Mouse (Mus musculus) forebrain, postnatal 0 days (tissue): Measurements from ENCODE around the gene Atg9a. TPM values are rescaled to one million over a fixed set of nuclear protein-coding genes. Genes with fewer than 3 reads are reported as not detected.

Experiments used
- ATAC-seq: fragments of 200-750 bp; cut with Nextera tagmentation; 2 replicates; pipeline ENCODE4 v1.8.0; 2017; ENCODE audit warnings: mild to moderate bottlenecking, moderate library complexity
- DNase-seq: peaks from one replicate; pipeline ENCODE4 v3.0.0-alpha.2; 2015
- H3K27ac ChIP-seq: fragments of 300-500 bp; sonication (generic); 2 replicates; pipeline ENCODE4 v1.5.1; 2014; ENCODE audit warnings: low read depth, mild to moderate bottlenecking, antibody characterized with exemption, low read length, moderate library complexity, mixed read lengths
- H3K27me3 ChIP-seq: fragments of 300-500 bp; sonication (generic); 2 replicates; pipeline ENCODE4 v1.6.1; 2014; ENCODE audit warnings: mild to moderate bottlenecking, low read length, mixed read lengths; ENCODE audit not compliant: insufficient read depth
- H3K36me3 ChIP-seq: fragments of 300-500 bp; sonication (generic); 2 replicates; pipeline ENCODE4 v1.6.1; 2014; ENCODE audit warnings: mild to moderate bottlenecking, moderate library complexity; ENCODE audit not compliant: insufficient read depth
- H3K4me1 ChIP-seq: fragments of 300-500 bp; sonication (generic); 2 replicates; pipeline ENCODE4 v1.6.1; 2014; ENCODE audit warnings: antibody characterized with exemption; ENCODE audit not compliant: insufficient read depth
- H3K4me2 ChIP-seq: fragments of 300-500 bp; sonication (generic); 2 replicates; pipeline ENCODE4 v1.6.1; 2014; ENCODE audit warnings: low read depth, mild to moderate bottlenecking, moderate library complexity
- H3K4me3 ChIP-seq: fragments of 300-500 bp; sonication (generic); 2 replicates; pipeline ENCODE4 v1.5.1; 2014; ENCODE audit warnings: low read depth, low read length, mixed read lengths
- H3K9ac ChIP-seq: fragments of 300-500 bp; sonication (generic); 2 replicates; pipeline ENCODE4 v1.6.1; 2014; ENCODE audit warnings: mild to moderate bottlenecking
- H3K9me3 ChIP-seq: fragments of 300-500 bp; sonication (generic); 2 replicates; pipeline ENCODE4 v1.6.1; 2016; ENCODE audit warnings: low read length
- CTCF ChIP-seq: sonication (generic); IDR thresholded peaks from 2 replicates; pipeline ENCODE4 v1.5.1; 2016; ENCODE audit warnings: antibody characterized with exemption, control low read depth, low read depth
- WGBS: fragments of 180-500 bp; shearing (Covaris S2); extraction: QIAGEN DNeasy Blood & Tissue Kit; methylation state at CpG from one replicate; pipeline ENCODE4 v1.1.7; 2014; 5-methylcytosine and 5-hydroxymethylcytosine counted together
- polyA plus RNA-seq: library from polyadenylated mRNA; unstranded; fragments of >200 nt; fragmentation: Nextera tagmentation; extraction: Ambion mirVana; gene quantifications from 2 replicates; pipeline ENCODE4 v1.2.1, GENCODE M21; 2015
- total RNA-seq: library from RNA; depleted of rRNA; stranded (reverse); fragments of >200 nt; gene quantifications from 2 replicates; pipeline ENCODE4 v1.2.3, GENCODE M21; 2014

The Atg9a gene
- total and polyA plus RNA-seq, 2 experiments from 2014 or later, result 57.9 to 76.1 TPM

DNA sequence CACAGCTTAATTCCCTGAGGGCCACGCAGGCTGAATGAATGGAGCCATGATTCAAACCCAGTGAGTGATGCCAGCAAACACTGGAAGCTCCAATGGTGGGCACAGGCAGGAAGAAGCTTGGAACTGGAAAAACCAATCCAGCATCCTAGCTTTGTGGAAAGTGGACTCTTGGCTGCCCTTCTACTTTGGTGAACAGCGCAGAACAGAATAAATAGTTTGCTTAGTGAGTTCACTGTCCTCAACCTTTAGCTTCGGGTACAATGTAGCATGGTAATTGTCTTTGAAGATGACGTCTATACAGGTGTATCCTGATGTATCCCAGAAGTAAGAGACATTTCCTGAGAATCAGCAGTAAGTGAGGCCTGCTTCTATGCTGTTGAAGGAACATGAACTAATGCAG, 43.3 kb downstream of the Atg9a start:
- no peaks in the 10 kb centered on the region for H3K9me3 ChIP-seq
- H3K27ac ChIP-seq, result no peak overlapping the region
- no peak for TF ChIP-seq CTCF
- WGBS, result 88% methylated on average over 4 of the region's 4 CpGs
- no peaks in the 10 kb centered on the region for H3K27me3 ChIP-seq
- peaks cover 37% of the 10 kb centered on the region for H3K36me3 ChIP-seq
- no peak overlapping the region for H3K4me2 ChIP-seq
- DNase-seq (no peak), ATAC-seq (no peak)
- H3K4me3 ChIP-seq, result no peak overlapping the region
- no peak overlapping the region for H3K9ac ChIP-seq
- peaks cover 3% of the 10 kb centered on the region for H3K4me1 ChIP-seq

DNA sequence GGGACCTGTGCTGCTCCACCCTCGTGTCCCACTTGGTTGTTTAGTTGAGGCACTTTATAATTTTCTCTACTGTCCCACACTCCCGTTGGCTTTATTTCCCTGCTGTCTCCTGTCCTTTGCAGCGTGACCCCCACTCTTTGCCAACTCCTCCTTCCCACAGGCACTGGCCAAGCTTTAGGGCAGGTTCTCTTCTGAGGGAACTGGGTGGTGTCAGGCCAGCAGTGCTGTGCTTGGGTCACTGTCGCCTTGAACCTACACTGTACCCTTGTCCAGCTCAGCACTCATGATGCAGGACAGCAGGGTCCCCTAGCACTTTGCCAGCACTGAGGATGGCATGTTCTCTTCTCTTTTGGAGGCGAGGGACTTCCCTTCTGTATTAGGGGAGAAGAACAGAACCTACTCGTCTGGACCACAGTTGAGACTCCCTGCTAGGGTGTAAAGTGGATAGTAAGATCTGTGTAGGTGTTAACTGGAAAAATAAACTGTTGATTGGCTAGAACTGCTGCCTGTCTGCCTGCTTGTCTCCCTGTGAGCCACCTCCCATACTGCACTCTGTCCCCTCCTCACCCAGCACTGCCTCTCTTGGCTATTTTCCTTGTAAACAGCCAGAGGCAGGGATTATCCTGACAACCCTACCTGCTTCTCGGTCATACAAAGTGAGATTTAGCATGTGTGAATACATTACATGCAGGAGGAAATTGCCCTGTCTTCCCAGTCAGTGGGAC, 44.4 kb downstream of the Atg9a start:
- H3K36me3 ChIP-seq, result peaks cover 37% of the 10 kb centered on the region
- no peak overlapping the region for H3K4me2 ChIP-seq
- ATAC-seq, result no peak
- H3K27me3 ChIP-seq, result no peaks in the 10 kb centered on the region
- DNase-seq, result no peak
- no peak for TF ChIP-seq CTCF
- H3K4me1 ChIP-seq, result peaks cover 6% of the 10 kb centered on the region
- H3K4me3 ChIP-seq, result no peak overlapping the region
- WGBS, result 87% methylated on average over 7 of the region's 7 CpGs
- no peak overlapping the region for H3K27ac ChIP-seq
- no peak overlapping the region for H3K9ac ChIP-seq
- no peaks in the 10 kb centered on the region for H3K9me3 ChIP-seq

DNA sequence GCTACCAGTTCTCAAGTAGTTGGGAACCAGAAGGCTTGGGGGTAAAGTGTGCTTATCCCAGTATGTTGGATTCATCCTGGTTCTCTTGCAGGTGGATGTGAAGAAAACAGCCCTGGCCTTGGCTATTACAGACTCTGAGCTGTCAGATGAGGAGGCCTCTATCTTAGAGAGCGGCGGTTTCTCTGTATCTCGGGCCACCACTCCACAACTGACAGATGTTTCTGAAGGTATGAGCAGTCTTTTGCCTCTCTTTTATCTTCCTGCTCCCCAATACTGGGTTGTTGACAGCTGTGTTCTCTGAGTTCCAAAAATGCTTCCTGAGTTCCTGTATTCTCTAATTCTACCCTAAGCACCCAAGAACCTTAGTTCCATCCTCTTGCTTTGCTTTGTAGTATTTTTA, 46.4 kb downstream of the Atg9a start:
- DNase-seq (no peak), ATAC-seq (no peak)
- Histone ChIP-seq H3K27ac (no peak overlapping the region), H3K36me3 (peaks cover 37% of the 10 kb centered on the region), H3K9ac (no peak overlapping the region), H3K4me2 (no peak overlapping the region), H3K4me1 (peaks cover 12% of the 10 kb centered on the region), H3K9me3 (no peaks in the 10 kb centered on the region), H3K27me3 (no peaks in the 10 kb centered on the region), H3K4me3 (no peak overlapping the region)
- WGBS, result 98% methylated on average over 3 of the region's 3 CpGs
- TF ChIP-seq CTCF, result no peak

DNA sequence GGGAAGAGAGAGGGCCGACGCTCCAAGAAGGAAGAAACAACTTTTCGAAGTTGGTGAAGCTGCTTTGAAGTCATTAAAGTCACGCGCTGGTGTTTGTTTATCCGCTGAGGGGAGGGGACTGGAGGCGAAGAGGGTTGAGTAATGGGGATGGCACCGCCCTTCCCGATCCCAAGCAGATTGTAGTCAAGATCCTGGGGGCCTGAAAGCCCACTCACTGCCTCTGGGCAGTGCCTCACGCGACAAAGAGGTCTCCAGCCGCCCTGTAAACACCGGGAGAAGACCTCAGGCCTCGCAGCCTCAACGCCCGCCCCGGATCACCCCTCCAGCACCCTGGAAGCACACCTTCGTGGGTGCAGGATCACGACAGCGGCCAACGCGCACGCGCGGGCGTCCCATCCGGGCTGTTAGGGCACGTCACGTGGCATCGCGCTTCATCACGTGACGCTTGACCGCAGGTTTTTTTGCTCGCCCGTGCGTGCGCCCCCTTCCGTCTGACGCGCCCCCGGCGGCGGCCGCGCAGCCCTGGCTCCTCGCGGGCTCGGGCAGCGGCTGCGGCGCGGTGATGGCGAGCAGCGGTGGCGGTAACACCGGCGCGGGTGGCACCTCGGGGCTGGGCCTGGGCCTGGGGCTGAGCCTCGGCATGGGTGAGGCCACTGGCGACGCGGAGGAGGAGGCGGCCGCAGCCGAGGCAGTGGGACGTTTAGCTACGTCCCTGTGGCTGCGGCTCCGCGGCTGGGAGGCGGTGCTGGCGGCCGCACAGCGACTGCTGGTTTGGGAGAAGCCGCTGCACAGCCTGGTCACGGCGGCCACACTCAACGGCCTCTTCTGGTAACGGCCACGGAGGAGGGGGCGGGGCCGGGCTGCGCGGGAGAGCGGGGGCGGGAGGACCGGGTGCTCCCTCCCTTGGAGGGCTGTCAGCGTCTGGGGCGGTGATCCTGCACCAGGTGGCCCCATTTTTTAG, 49.4 kb downstream of the Atg9a start, which contains the start of the genes Cnppd1 and Retreg2:
TSS of gene Cnppd1 (minus strand) at position 411 of the 961 bp plus-strand sequence.
TSS of gene Retreg2 (plus strand) at position 478 of the 961 bp plus-strand sequence.
- Histone ChIP-seq H3K4me2 (peak within 1 kb of the TSS; percentile 92), H3K4me3 (peak within 1 kb of the TSS; percentile 96), H3K27me3 (no peaks in the 10 kb centered on the region), H3K4me1 (peaks cover 12% of the 10 kb centered on the region), H3K27ac (peak within 1 kb of the TSS; percentile 94), H3K9ac (peak within 1 kb of the TSS; percentile 97), H3K9me3 (no peaks in the 10 kb centered on the region), H3K36me3 (peaks cover 45% of the 10 kb centered on the region)
- peak; percentile 75 for TF ChIP-seq CTCF
- DNase-seq, result peak; percentile 96
- peak; percentile 92 for ATAC-seq
- under 1% methylated on average over 86 of the region's 91 CpGs for WGBS

DNA sequence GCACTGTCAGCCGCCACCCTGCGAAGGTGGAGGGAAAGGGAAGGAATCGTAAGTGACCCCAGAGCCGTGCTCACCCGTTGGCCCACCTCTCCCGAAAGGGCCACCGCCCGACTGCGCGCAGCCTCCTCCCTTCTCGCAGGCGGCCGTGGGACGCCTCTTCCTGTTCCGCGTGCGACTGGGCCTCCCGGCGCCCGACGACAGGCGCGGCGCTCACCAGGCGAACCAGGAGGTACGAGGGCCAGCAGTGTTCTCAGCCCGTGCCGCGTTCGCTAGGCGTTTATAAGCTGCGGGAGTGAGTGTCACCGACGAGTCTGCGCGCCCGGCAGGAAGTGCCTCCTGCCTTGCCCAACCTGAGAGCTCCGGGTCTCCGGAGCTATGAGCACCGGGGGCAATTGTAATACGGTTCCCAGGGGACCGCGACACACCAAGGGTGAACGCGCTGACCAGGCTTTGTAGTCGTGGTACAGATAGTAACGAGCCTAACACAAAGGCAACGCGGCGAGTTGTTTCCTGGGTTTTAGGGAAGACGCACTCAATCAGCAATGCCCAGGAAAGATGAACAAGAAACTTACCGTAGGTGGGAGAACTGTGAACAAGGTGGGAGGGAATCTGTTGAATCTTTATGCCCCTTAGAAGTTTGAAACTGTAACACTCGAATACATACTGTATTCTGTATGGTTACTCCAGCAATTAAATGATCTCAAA, 50.4 kb downstream of the Atg9a start:
- peak overlapping the region; percentile 97 for H3K9ac ChIP-seq
- no peaks in the 10 kb centered on the region for H3K27me3 ChIP-seq
- peaks cover 43% of the 10 kb centered on the region for H3K36me3 ChIP-seq
- WGBS, result under 1% methylated on average over 53 of the region's 53 CpGs
- TF ChIP-seq CTCF, result no peak
- peak overlapping the region; percentile 92 for H3K4me2 ChIP-seq
- peak overlapping the region; percentile 94 for H3K27ac ChIP-seq
- H3K9me3 ChIP-seq, result no peaks in the 10 kb centered on the region
- peaks cover 12% of the 10 kb centered on the region for H3K4me1 ChIP-seq
- H3K4me3 ChIP-seq, result peak overlapping the region; percentile 96
- DNase-seq (peak; percentile 31), ATAC-seq (no peak)

DNA sequence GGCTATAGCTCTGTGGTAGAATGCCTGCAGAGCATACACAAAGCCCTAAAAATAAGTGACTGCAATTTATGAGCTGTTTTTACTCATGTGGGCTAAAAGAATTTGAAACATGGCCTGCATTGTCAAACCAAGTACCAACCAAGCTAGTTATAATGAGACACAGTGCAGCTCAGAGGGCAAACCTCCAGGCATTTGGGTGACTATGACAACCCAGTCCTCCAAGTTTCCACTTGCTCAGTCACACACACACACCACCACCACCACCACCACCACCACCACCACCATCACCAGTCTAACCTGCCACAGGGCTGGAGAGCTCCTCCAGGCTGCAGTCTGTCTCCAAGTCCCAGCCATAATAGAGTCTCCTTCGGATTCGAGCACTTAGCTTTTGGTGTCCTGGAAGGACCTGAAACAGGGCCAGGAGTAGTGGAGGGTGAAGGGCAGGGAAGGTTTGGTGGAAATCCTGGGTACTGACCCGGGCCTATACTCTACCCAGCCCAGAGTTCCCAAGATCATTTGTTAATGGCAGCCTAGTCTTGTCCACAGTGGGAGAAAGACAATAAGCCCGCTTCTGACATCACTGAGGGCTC, 51.3 kb downstream of the Atg9a start:
- Histone ChIP-seq H3K9ac (peak overlapping the region; percentile 97), H3K27me3 (no peaks in the 10 kb centered on the region), H3K4me1 (peaks cover 12% of the 10 kb centered on the region), H3K9me3 (no peaks in the 10 kb centered on the region), H3K36me3 (peaks cover 43% of the 10 kb centered on the region), H3K4me3 (peak overlapping the region; percentile 96), H3K27ac (no peak overlapping the region), H3K4me2 (peak overlapping the region; percentile 92)
- ATAC-seq (no peak), DNase-seq (no peak)
- TF ChIP-seq CTCF, result no peak
- WGBS, result 63% methylated on average over 4 of the region's 4 CpGs
